Mouse (Mus musculus) layer of hippocampus, adult 8-10 months (tissue): Measurements from ENCODE around the gene AY074887. TPM values are rescaled to one million over a fixed set of nuclear protein-coding genes. Genes with fewer than 3 reads are reported as not detected.

ENCODE experiments used
- DNase-seq, 2 experiments: peaks; one replicate each; pipeline ENCODE4 v3.0.0; 2022; ENCODE audit warnings: low spot score in 2 of 2
- total RNA-seq, 4 experiments: library from RNA; stranded (reverse); gene quantifications; 2 replicates each; pipeline ENCODE4 v1.2.4; 2022

The AY074887 gene
- total RNA-seq, 4 experiments from 2014 or later: 0.52 TPM; not detected in 3

DNA sequence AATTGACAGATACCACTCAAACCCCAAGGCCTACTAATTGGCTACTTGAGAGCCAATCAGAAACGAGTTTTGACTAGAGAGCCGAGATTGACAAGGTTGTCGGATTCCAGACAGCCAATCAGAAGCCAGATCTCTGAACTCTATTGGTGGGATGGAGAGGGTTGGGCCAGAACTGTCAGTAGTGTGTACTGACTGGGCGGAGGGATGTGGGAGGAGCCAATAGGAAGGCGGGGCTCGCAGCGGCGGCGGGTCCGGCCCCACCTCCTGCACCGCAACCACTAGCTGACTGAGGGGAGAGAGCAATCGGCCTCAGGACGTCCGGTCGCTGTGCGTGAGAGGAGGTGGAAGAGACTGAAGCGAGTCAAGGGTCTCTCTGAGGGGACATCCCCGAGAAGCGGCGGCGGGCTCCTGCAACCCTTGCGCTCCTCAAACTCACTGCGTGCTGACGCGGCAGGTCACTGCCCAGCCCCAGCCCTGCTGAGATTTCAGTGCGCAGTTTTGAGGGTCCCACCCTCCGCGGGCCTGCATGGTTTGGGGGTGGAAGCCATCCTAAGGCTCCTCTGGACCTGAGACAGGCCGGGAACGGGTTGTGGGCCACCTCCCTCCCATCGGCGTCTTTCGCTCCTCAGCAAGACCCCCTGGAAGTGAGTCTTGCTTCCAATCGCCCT lies 33.7 kb downstream of the AY074887 start, which contains the start of gene Hykk:
Gene Hykk (plus strand): TSS at position 274 of the 668 bp plus-strand sequence.
- peak; percentile 86 to 94 for DNase-seq

- DNase-seq: no peak
Measured at GRCm38 (mm10) chr9:54916401-54916800, 34.4 kb downstream of the AY074887 start.

DNA sequence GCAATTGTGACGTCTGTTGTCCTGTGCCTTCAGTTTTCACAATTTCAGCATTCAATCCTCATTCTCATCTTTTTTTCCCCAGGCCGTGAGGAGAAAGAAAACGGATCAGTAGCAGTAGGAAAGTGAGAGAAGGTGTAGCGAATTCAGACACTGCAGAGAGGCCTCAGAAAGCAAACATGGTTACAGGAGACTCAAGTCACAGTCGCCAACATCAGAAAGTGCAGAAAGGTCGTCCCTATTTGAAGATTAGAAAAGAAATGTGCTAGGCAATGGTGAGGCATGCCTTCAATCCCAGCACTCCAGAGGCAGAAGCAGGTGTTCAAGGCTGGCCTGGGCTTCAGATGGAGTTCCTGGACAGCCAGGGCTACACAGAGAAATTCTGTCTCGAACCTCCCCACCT lies 35.2 kb downstream of the AY074887 start:
- DNase-seq: no peak

DNA sequence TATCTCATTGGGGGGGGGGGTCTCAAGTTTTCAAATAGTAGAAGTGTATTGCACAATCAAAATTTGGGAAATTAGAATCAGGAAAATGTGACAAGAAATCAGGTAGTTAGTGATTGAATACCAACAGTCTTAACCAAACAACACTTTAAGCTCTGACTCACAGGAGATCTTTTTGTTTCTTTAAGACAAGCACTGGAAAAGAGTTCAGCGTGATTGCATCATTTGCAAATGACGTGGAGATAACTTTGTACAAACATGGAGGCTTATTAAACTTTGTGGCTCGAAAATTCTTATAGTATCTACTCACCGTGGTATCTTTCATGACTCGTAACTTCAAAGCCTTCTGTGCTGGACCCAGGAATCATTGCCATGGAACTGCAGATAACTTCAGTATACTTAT lies 41.4 kb downstream of the AY074887 start:
- DNase-seq: no peak

Other genes starting within 250 kb of the AY074887 start
- gene Wdr61, start 216.5 kb downstream of the AY074887 start, total RNA-seq: 10 to 100 TPM; 56.4 to 59.6 (median 58.4) TPM
- 1 to 10 TPM in 2 of 4 experiments, not detected in 2; 1.0 to 1.3 TPM for gene Crabp1, start 186.2 kb downstream of the AY074887 start, total RNA-seq
- 10 to 100 TPM; 45.5 to 53.2 (median 51.0) TPM for gene Ireb2, start 87.2 kb downstream of the AY074887 start, total RNA-seq
- gene Hykk, start 33.7 kb downstream of the AY074887 start, total RNA-seq: 1 to 10 TPM; 2.6 to 4.1 (median 3.2) TPM
- 100 to 1,000 TPM; 114 to 128 (median 122) TPM for gene Psma4, start 208 bp downstream of the AY074887 start, total RNA-seq
- 1 to 10 TPM; 6.6 to 9.0 (median 7.2) TPM for gene Chrna5, start 29.9 kb upstream of the AY074887 start, total RNA-seq
- under 1 TPM; 0.12 to 0.48 (median 0.44) TPM for gene Chrna3, start 75.6 kb upstream of the AY074887 start, total RNA-seq
- under 1 TPM in 3 of 4 experiments, not detected in 1; 0.20 to 0.52 (median 0.25) TPM for gene Chrnb4, start 97.8 kb upstream of the AY074887 start, total RNA-seq
- gene Ube2q2, start 197.9 kb upstream of the AY074887 start, total RNA-seq: 10 to 100 TPM; 61.2 to 77.8 (median 65.9) TPM